Comparison of ENCODE assay signal across 17 mouse cellular contexts in the genomic region with DNA sequence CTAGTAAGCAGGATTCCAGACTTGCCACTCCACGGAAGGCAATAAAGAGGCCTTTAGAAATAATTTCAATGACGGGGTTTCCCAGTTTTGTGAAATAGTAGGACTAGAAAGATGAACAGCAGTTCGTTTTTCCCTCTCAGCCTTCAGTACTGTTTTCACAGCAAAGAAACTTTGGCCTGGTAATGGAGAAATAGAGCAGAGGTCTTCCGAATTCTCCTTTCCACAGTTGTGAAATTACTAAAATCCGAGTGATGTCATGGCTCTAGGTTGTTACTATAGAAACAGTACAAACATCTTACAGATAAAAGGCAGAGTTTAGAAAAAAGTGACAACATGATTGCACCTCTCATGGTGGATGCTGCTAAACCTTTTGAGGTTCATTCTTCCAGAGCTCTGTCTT. TPM values are rescaled to one million over a fixed set of nuclear protein-coding genes. Genes with fewer than 3 reads are reported as not detected.
DNase-seq lines count a peak whose midpoint lies in the region; ATAC-seq and TF ChIP-seq lines count a peak whose summit lies in the region.
"Had no signal": no experiment of that assay in that cellular context is flagged by ENCODE, and none has a peak within 500 bp of the region (broad histone marks: within the 10 kb centered on the region; RNA-seq: fewer than 3 reads in every experiment).

No protein-coding gene starts in this region.

- no peak for ATAC-seq in hindbrain, postnatal 0 days
- no peak for ATAC-seq in hindbrain, embryonic 13.5 days (ENCODE audit: low FRiP score)
- ATAC-seq in liver, embryonic 16.5 days (ENCODE audit: low read depth) = no peak
- no peak for ATAC-seq in liver, embryonic 11.5 days (replicated peaks; ENCODE audit: low FRiP score)
- ATAC-seq: activated CD4-positive, CD25-positive, alpha-beta regulatory T cell, adult 4 months; forebrain, postnatal 0 days; inflammation-experienced regulatory T-cells, adult 6 months; Patski had no signal

- H3K36me3 ChIP-seq in hindbrain, postnatal 0 days (ENCODE audit: insufficient read depth, low read length) = no peaks in the 10 kb centered on the region
- no peaks in the 10 kb centered on the region for H3K36me3 ChIP-seq in hindbrain, embryonic 13.5 days
- no peaks in the 10 kb centered on the region for H3K36me3 ChIP-seq in liver, embryonic 16.5 days (ENCODE audit: control insufficient read depth, insufficient read depth)
- no peaks in the 10 kb centered on the region for H3K36me3 ChIP-seq in liver, embryonic 11.5 days (ENCODE audit: control insufficient read depth, insufficient read depth, low read length)
- H3K36me3 ChIP-seq: embryonic facial prominence, embryonic 13.5 days; heart, embryonic 12.5 days had no signal

- H3K9ac ChIP-seq in hindbrain, postnatal 0 days (replicated peaks; ENCODE audit: low read length) = no peak overlapping the region
- H3K9ac ChIP-seq in hindbrain, embryonic 13.5 days = no peak overlapping the region
- H3K9ac ChIP-seq in liver, embryonic 16.5 days (ENCODE audit: low read depth, low read length) = no peak overlapping the region
- no peak overlapping the region for H3K9ac ChIP-seq in liver, embryonic 11.5 days (ENCODE audit: low read depth, low read length)
- H3K9ac ChIP-seq: forebrain, embryonic 12.5 days had no signal

- no peak for TF ChIP-seq CTCF in hindbrain, postnatal 0 days (IDR thresholded peaks at IDR 0.05; ENCODE audit: low read depth)

- H3K9me3 ChIP-seq in hindbrain, postnatal 0 days (ENCODE audit: low read length) = no peaks in the 10 kb centered on the region
- H3K9me3 ChIP-seq in hindbrain, embryonic 13.5 days = no peaks in the 10 kb centered on the region; the same call in 1 of the 2 replicates
- H3K9me3 ChIP-seq in liver, embryonic 16.5 days (replicated peaks; ENCODE audit: control insufficient read depth, low read length) = no peaks in the 10 kb centered on the region
- no peaks in the 10 kb centered on the region for H3K9me3 ChIP-seq in liver, embryonic 11.5 days (ENCODE audit: control insufficient read depth, low read length)
- H3K9me3 ChIP-seq: embryonic facial prominence, embryonic 13.5 days; forebrain, embryonic 12.5 days; heart, embryonic 12.5 days had no signal

- WGBS in hindbrain, postnatal 0 days = 77% methylated on average over 5 of the region's 5 CpGs
- WGBS in hindbrain, embryonic 13.5 days = 86% methylated on average over 5 of the region's 5 CpGs
- WGBS in liver, embryonic 16.5 days (ENCODE audit: insufficient replicate concordance) = 57% methylated on average over 5 of the region's 5 CpGs
- 85% methylated on average over 5 of the region's 5 CpGs for WGBS in liver, embryonic 11.5 days

- H3K27me3 ChIP-seq in hindbrain, postnatal 0 days (ENCODE audit: insufficient read depth, low read length) = no peaks in the 10 kb centered on the region
- H3K27me3 ChIP-seq in hindbrain, embryonic 13.5 days = no peaks in the 10 kb centered on the region
- H3K27me3 ChIP-seq in liver, embryonic 16.5 days (ENCODE audit: control insufficient read depth, insufficient read depth, low read depth, low read length) = no peaks in the 10 kb centered on the region
- H3K27me3 ChIP-seq in liver, embryonic 11.5 days (replicated peaks; ENCODE audit: control insufficient read depth, insufficient read depth, low read length) = no peaks in the 10 kb centered on the region
- H3K27me3 ChIP-seq: CH12.LX; embryonic facial prominence, embryonic 13.5 days; forebrain, embryonic 12.5 days; heart, embryonic 12.5 days; Patski had no signal

- DNase-seq in hindbrain, postnatal 0 days (ENCODE audit: low spot score) = no peak
- DNase-seq in liver, embryonic 11.5 days (ENCODE audit: low spot score) = no peak
- DNase-seq in adipocyte (ENCODE audit: low spot score) = peak; percentile 60
- DNase-seq in cerebellum, adult 18-20 months = no peak
- DNase-seq: adrenal gland, adult 8-10 months; forebrain, postnatal 0 days; gastrocnemius, postnatal 14 days had no signal

- H3K4me1 ChIP-seq in hindbrain, postnatal 0 days (ENCODE audit: insufficient read depth, low read length) = no peaks in the 10 kb centered on the region; the same call in 1 of the 2 replicates
- peaks cover 5% of the 10 kb centered on the region; the same call in 1 of the 2 replicates for H3K4me1 ChIP-seq in hindbrain, embryonic 13.5 days (replicated peaks)
- H3K4me1 ChIP-seq in liver, embryonic 16.5 days (ENCODE audit: control insufficient read depth, low read depth, low read length) = peaks cover 2% of the 10 kb centered on the region; the same call in 1 of the 2 replicates
- H3K4me1 ChIP-seq in liver, embryonic 11.5 days (replicated peaks; ENCODE audit: control insufficient read depth, insufficient read depth, low read length) = peaks cover 5% of the 10 kb centered on the region; the same call in 1 of the 2 replicates
- no peaks in the 10 kb centered on the region for H3K4me1 ChIP-seq in brown adipose tissue, adult 24 weeks (ENCODE audit: control insufficient read depth, insufficient read depth, insufficient read length, low read length)
- H3K4me1 ChIP-seq: heart, embryonic 12.5 days had no signal

- peak overlapping the region; percentile 87 for H3K4me2 ChIP-seq in hindbrain, postnatal 0 days (ENCODE audit: low read depth, low read length)
- no peak overlapping the region for H3K4me2 ChIP-seq in hindbrain, embryonic 13.5 days
- no peak overlapping the region for H3K4me2 ChIP-seq in liver, embryonic 16.5 days (ENCODE audit: low read depth, low read length)
- H3K4me2 ChIP-seq in liver, embryonic 11.5 days = no peak overlapping the region

- H3K4me3 ChIP-seq in hindbrain, postnatal 0 days (ENCODE audit: low read length) = no peak overlapping the region
- H3K4me3 ChIP-seq in hindbrain, embryonic 13.5 days = no peak overlapping the region
- no peak overlapping the region; the same call in 1 of the 2 replicates for H3K4me3 ChIP-seq in liver, embryonic 16.5 days (ENCODE audit: low read depth, low read length)
- no peak overlapping the region for H3K4me3 ChIP-seq in liver, embryonic 11.5 days (ENCODE audit: low read depth, low read length)
- peak overlapping the region; percentile 21 for H3K4me3 ChIP-seq in brown adipose tissue, adult 24 weeks (ENCODE audit: insufficient read depth, low read depth, low read length)

- H3K27ac ChIP-seq in hindbrain, postnatal 0 days = no peak overlapping the region
- no peak overlapping the region for H3K27ac ChIP-seq in hindbrain, embryonic 13.5 days
- H3K27ac ChIP-seq in liver, embryonic 16.5 days (ENCODE audit: low read length) = peak overlapping the region; percentile 33; the same call in 1 of the 2 replicates
- H3K27ac ChIP-seq in liver, embryonic 11.5 days (ENCODE audit: low read depth, low read length) = no peak overlapping the region
- peak overlapping the region; percentile 85 for H3K27ac ChIP-seq in brown adipose tissue, adult 24 weeks (replicated peaks; ENCODE audit: low read depth, low read length)
- H3K27ac ChIP-seq: embryonic facial prominence, embryonic 13.5 days; forebrain, embryonic 12.5 days had no signal

RNA-seq across cellular contexts. Expression of a gene that starts 1.4 kb away (rescaled TPM):
- total RNA-seq in hindbrain, postnatal 0 days (2014; rRNA removed) = 22.1 and 23.4 TPM in 2 replicates
- polyA plus RNA-seq in hindbrain, postnatal 0 days (2015; fragmentation: Nextera tagmentation; extraction: Ambion mirVana) = 40.3 and 42.5 TPM in 2 replicates
- 27.2 and 32.5 TPM in 2 replicates for polyA plus RNA-seq in hindbrain, embryonic 13.5 days (2015; fragmentation: Nextera tagmentation; extraction: Ambion mirVana)
- 43.3 and 43.9 TPM in 2 replicates for polyA plus RNA-seq in liver, embryonic 16.5 days (2015; fragmentation: Nextera tagmentation; extraction: Ambion mirVana)
- polyA plus RNA-seq in liver, embryonic 11.5 days (2014; fragmentation: Nextera tagmentation; extraction: Ambion mirVana) = 34.8 and 37.1 TPM in 2 replicates
- polyA plus RNA-seq in brown adipose tissue, adult 24 weeks (2012; ENCODE audit: insufficient read depth, insufficient read length, missing spikeins) = 253 and 257 TPM in 2 replicates

Comparison
In these comparisons a context has a peak if more than half of its experiments do, and no peak if none do; other contexts are left out.
1. H3K27ac ChIP-seq: peak in liver, embryonic 16.5 days (single experiment) and brown adipose tissue, adult 24 weeks (single experiment); none in hindbrain, postnatal 0 days (single experiment), hindbrain, embryonic 13.5 days (single experiment) and liver, embryonic 11.5 days (single experiment).